Mouse (Mus musculus): Measurements from ENCODE around the gene Gm20696.
A peak's percentile ranks its signal among the peaks of the same experiment; 100 is the strongest.

The Gm20696 gene

DNA sequence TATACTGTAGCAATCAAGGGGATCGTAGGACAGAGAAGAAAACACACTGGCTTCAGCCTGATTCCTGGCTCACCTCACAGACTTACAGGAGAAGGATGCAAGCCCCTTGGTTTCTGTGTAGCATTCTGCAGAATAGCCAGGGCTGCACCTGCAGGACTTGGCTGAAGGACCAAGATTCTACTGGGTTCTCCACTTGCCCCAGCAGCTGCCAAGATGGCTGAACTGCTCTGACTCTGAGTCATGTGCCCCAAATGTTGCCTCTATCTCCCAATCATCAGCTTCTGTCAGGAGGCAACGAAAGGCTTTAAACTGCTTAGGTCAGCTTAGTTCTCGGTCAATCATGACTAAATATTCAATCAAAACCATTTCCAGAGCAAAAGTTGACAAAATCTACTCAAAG lies 42.1 kb downstream of the Gm20696 start:
- DNase-seq (ENCODE audit: low read depth, low spot score) = no peak

DNA sequence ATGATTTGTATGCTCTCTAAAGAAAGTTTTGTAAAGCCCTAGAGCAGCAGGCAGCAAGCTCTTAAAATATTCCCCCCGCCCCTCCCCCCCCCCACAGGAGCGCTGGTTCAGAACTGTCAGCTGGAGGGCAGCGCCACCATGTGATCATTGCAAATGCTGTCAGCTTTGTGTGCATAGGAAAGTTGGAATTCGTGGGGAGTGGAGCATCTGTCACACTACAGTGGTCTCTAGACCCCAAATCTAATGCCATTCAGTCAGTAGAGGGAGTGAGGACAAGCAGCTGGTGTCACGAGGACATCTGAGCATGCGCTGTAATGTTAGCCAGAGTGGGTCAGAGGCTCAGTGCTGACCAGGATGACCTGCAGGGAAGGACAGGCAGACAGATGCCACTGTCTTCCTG lies 43.0 kb downstream of the Gm20696 start:
- DNase-seq (ENCODE audit: low read depth, low spot score) = peak; percentile 5

DNA sequence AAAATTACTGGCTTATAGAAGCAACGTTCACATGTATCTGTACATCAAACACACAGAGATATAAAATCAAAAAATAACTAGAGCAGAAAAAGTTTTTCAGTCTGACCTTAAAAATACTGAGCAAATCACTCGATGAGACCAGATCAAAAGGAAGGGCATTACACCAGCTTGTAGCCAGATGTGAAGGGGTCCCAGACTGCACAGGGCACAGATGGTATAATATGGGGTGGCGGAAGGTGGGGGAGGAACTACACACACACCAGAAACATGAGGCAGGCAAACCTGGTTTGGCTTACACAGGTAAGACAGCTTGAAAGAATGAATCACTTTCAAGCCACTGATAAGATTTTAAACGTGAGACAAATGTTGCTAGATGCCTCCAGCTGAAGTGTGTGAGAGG lies 45.4 kb downstream of the Gm20696 start:
- DNase-seq (ENCODE audit: low read depth, low spot score) = no peak

GRCm38 (mm10) chr6:99620471-99620870 lies 46.1 kb downstream of the Gm20696 start:
- DNase-seq (ENCODE audit: low read depth, low spot score) = no peak

- no peak for DNase-seq (ENCODE audit: low read depth, low spot score)
Measured at GRCm38 (mm10) chr6:99619964-99620363, 46.6 kb downstream of the Gm20696 start.

- no peak for DNase-seq (ENCODE audit: low read depth, low spot score)
Measured at GRCm38 (mm10) chr6:99619466-99619865, 47.1 kb downstream of the Gm20696 start.

GRCm38 (mm10) chr6:99617867-99618266 lies 48.7 kb downstream of the Gm20696 start:
- DNase-seq (ENCODE audit: low read depth, low spot score) = no peak

- no peak for DNase-seq (ENCODE audit: low read depth, low spot score)
Measured at GRCm38 (mm10) chr6:99617415-99617814, 49.2 kb downstream of the Gm20696 start.

- DNase-seq (ENCODE audit: low read depth, low spot score) = no peak
Measured at GRCm38 (mm10) chr6:99615272-99615751, 51.3 kb downstream of the Gm20696 start.

GRCm38 (mm10) chr6:99614566-99615271 lies 51.9 kb downstream of the Gm20696 start:
- no peak for DNase-seq (ENCODE audit: low read depth, low spot score)

DNA sequence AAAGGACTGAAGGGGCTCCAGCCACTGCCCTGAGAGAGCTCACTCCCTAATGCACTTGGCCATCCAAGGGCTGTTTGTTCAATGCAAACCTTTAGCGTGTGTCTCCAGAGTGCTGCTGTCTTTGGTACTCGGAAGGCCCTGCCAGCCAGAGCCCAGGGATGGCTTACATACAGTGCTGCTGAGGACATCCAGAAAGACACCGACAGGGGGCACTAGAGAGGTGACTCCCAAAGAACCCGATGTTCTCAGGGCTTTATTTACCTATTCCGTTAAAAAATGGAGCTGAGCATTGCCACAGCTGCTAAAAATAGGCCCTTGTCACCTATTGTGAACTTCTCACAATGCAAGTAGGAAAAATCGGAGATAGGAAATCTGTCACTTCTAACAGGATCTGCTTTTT lies 54.7 kb downstream of the Gm20696 start:
- DNase-seq (ENCODE audit: low read depth, low spot score) = no peak

- no peak for DNase-seq (ENCODE audit: low read depth, low spot score)
Measured at GRCm38 (mm10) chr6:99610454-99611427, 55.9 kb downstream of the Gm20696 start.

DNA sequence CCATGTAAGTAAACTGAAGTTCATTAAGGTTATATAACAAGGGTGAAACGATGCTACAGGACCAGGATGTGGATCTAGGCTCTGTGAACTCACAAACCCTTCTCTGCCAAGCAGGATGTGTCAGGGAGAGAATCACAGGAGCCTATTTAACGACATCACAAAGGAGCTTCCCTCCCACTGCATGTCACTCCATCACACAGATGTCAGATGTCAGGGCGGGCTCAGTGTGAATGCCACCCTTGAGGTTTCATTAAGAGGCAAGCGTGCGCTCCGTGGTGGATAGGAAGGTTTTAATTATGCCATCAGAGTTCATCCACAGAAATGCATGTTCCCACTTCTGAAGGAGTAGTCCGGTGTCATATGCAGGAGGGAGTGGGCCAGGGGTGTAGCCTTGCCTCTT lies 60.5 kb downstream of the Gm20696 start:
- DNase-seq (ENCODE audit: low read depth, low spot score) = no peak

GRCm38 (mm10) chr6:99604758-99605157 lies 61.8 kb downstream of the Gm20696 start:
- no peak for DNase-seq (ENCODE audit: low read depth, low spot score)

DNA sequence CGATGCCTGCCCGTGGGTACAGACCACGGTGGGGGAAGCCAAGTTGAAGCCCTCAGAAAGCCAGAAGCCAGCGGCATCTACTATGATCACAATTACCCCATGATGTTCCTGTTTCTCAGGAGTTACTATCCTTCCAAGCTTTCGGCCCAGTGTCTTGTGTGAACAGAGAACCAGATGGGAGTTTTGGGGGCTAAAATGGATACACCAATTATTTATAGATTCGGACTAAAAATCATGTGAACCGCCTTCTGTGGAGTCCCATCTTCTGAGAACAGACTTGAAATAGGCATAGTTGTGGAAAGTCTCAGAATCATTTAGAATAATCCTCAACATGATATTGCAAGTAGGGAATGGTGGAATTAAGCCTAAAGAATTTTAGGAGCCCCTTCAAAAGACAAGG lies 64.2 kb downstream of the Gm20696 start:
- DNase-seq (ENCODE audit: low read depth, low spot score) = no peak

DNA sequence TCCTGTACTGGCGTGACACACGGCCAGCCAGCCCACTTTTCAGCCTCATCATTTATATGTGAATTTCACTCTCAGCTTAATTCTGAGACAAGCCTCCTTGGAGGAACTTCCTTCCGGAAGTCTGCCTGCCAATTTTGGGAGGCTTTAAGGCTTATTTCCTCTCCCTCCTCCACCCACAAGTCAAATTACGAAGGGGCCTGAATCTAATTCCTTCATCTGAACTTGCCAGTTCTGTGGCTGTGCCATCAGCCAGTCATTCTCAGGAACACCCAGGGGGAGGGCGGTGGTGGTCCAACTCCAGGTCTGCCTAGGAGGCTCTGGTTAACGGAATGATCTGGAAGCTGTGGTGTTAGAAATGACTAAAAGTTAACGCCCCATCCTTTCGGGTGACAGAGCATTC lies 65.7 kb downstream of the Gm20696 start:
- DNase-seq (ENCODE audit: low read depth, low spot score) = no peak

GRCm38 (mm10) chr6:99600168-99600793 lies 66.3 kb downstream of the Gm20696 start:
- DNase-seq (ENCODE audit: low read depth, low spot score) = peak; percentile 61

DNA sequence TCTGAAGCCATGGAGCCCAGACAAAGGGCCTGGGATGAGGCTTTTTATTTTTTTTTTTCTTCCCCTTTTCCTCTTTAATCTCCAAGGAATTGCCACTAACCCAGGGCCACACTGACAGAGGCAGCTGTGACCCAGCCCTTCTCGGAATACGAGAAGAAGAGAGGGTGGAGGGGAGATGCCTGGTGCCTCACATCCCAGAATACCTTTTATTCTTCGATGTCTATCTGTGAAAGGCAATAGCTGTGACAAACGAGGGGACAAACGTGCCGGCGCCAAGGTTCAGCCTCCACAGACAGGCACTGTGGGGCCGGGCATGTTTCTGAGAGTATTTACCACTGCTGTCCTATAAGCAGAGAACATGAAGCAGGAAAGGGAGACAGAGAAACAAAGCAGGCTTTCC lies 66.9 kb downstream of the Gm20696 start:
- DNase-seq (ENCODE audit: low read depth, low spot score) = no peak

DNA sequence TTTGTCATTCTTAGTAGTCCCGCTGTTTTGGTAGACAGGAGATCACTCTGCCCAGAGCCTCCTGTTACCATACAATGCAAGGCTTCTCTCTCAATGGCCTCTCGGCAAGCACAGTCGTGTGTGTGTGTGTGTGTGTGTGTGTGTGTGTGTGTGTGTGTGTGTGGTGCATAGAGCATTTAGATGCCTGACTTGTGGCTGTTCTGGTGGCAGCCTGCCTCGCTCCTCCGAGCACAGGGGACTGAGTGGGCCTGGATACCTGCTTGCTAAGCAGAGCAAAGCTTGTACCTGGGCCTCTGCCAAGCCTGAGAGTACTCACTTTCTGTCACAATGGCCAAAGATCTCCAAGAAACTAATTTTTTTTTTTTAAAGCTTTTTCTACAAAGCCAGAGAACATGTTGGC lies 67.4 kb downstream of the Gm20696 start:
- no peak for DNase-seq (ENCODE audit: low read depth, low spot score)

- no peak for DNase-seq (ENCODE audit: low read depth, low spot score)
Measured at GRCm38 (mm10) chr6:99577040-99577439, 89.6 kb downstream of the Gm20696 start.

GRCm38 (mm10) chr6:99575633-99576032 lies 91.0 kb downstream of the Gm20696 start:
- DNase-seq (ENCODE audit: low read depth, low spot score) = no peak

- no peak for DNase-seq (ENCODE audit: low read depth, low spot score)
Measured at GRCm38 (mm10) chr6:99573343-99573742, 93.3 kb downstream of the Gm20696 start.

Measured in retina, postnatal 7 days (tissue).